Mouse (Mus musculus) neural tube, embryonic 15.5 days (tissue): ENCODE data around the gene Klc1. TPM values are rescaled to one million over a fixed set of nuclear protein-coding genes. Genes with fewer than 3 reads are reported as not detected.

Source experiments
- ATAC-seq: fragments of 200-750 bp; cut with Nextera tagmentation; 2 replicates; pipeline ENCODE4 v1.8.0; 2017; ENCODE audit warnings: mild to moderate bottlenecking, moderate TSS enrichment, moderate library complexity; ENCODE audit not compliant: low FRiP score
- H3K27ac ChIP-seq: fragments of 300-500 bp; sonication (generic); replicated peaks from 2 replicates; pipeline ENCODE4 v1.5.1; 2015; ENCODE audit warnings: mild to moderate bottlenecking, inconsistent platforms
- H3K27me3 ChIP-seq: fragments of 300-500 bp; sonication (generic); replicated peaks from 2 replicates; pipeline ENCODE4 v1.6.1; 2015; ENCODE audit warnings: inconsistent platforms
- H3K36me3 ChIP-seq: fragments of 300-500 bp; sonication (generic); 2 replicates; pipeline ENCODE4 v1.6.1; 2015; ENCODE audit warnings: inconsistent platforms
- H3K4me1 ChIP-seq: fragments of 300-500 bp; sonication (generic); 2 replicates; pipeline ENCODE4 v1.6.1; 2015; ENCODE audit warnings: inconsistent platforms
- H3K4me2 ChIP-seq: fragments of 300-500 bp; sonication (generic); 2 replicates; pipeline ENCODE4 v1.6.1; 2015; ENCODE audit warnings: inconsistent platforms, mild to moderate bottlenecking, moderate library complexity
- H3K4me3 ChIP-seq: fragments of 300-500 bp; sonication (generic); replicated peaks from 2 replicates; pipeline ENCODE4 v1.5.1; 2015; ENCODE audit warnings: mild to moderate bottlenecking, inconsistent platforms
- H3K9ac ChIP-seq: fragments of 300-500 bp; sonication (generic); replicated peaks from 2 replicates; pipeline ENCODE4 v1.6.1; 2015; ENCODE audit warnings: mild to moderate bottlenecking, inconsistent platforms
- H3K9me3 ChIP-seq: fragments of 300-500 bp; sonication (generic); replicated peaks from 2 replicates; pipeline ENCODE4 v1.6.1; 2016; ENCODE audit warnings: inconsistent platforms
- WGBS: fragments of 180-500 bp; shearing (Covaris S2); methylation state at CpG from one replicate; pipeline ENCODE4 v1.1.7; 2015; ENCODE audit warnings: mixed read lengths; 5-methylcytosine and 5-hydroxymethylcytosine counted together
- polyA plus RNA-seq: library from polyadenylated mRNA; unstranded; fragments of >200 nt; fragmentation: Nextera tagmentation; extraction: Ambion mirVana; gene quantifications from 2 replicates; pipeline ENCODE4 v1.2.1, GENCODE M21; 2015

Klc1 gene
- polyA plus RNA-seq, 1 experiment from 2014 or later, result 568 TPM

GRCm38 (mm10) chr12:111845953-111846352 is 87.3 kb downstream of the Klc1 start:
- 89% methylated on average over 4 of the region's 4 CpGs for WGBS
- no peak overlapping the region for H3K4me3 ChIP-seq
- H3K4me2 ChIP-seq, result no peak overlapping the region
- peaks cover 36% of the 10 kb centered on the region for H3K36me3 ChIP-seq
- H3K9ac ChIP-seq, result no peak overlapping the region
- no peaks in the 10 kb centered on the region for H3K27me3 ChIP-seq
- ATAC-seq, result no peak
- no peaks in the 10 kb centered on the region for H3K9me3 ChIP-seq
- no peaks in the 10 kb centered on the region for H3K4me1 ChIP-seq
- H3K27ac ChIP-seq, result no peak overlapping the region

DNA sequence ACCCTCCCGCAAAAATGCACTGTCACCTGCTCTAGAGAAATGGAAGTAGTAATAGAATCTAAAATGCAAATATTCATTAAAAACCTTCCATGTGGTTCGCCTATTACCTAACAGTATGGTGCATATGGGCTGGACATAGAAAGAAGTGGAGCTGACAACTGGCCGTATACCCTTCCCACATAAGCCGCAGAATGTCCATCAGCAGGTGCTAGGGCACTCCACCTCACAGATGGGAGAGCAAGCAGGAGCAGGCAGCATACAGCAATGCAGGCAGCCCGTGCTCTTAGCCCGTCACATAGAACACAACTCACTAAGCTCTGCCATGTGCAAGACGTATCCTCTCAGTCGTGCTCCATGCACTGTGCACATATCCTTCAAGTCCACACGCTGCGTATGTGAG is 88.2 kb downstream of the Klc1 start:
- ATAC-seq, result no peak
- H3K4me1 ChIP-seq, result no peaks in the 10 kb centered on the region
- WGBS, result 91% methylated on average over 10 of the region's 10 CpGs
- H3K9me3 ChIP-seq, result no peaks in the 10 kb centered on the region
- no peak overlapping the region for H3K4me2 ChIP-seq
- H3K36me3 ChIP-seq, result peaks cover 28% of the 10 kb centered on the region
- H3K27ac ChIP-seq, result no peak overlapping the region
- H3K27me3 ChIP-seq, result no peaks in the 10 kb centered on the region
- no peak overlapping the region for H3K4me3 ChIP-seq
- no peak overlapping the region for H3K9ac ChIP-seq

DNA sequence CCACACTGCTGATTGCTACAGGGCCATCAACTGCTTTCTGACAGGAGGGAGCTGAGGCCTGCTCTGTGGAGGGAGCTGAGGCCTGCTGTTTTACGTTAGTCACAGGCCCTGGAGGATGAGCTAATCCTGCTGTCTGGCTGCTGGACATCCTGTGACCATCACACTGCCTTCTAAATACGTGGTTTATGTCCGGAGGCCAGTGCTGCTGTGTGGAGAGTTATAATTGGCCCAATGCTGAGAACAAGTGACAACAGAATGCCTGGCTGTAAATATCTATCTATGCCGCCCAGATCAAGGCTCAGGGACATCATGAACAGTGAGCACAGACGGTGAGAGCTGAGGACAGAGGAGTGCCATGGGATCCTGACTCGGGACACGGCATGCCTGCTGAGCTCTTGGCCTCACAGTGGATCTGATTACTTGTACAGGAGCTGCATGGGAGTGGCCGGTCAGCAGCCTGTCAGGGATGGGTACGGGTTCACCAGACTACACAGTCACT is 89.7 kb downstream of the Klc1 start:
- no peaks in the 10 kb centered on the region for H3K4me1 ChIP-seq
- H3K9ac ChIP-seq, result no peak overlapping the region
- H3K27ac ChIP-seq, result no peak overlapping the region
- no peaks in the 10 kb centered on the region for H3K9me3 ChIP-seq
- no peaks in the 10 kb centered on the region for H3K27me3 ChIP-seq
- no peak overlapping the region for H3K4me2 ChIP-seq
- ATAC-seq, result no peak
- H3K36me3 ChIP-seq, result peaks cover 18% of the 10 kb centered on the region
- no peak overlapping the region for H3K4me3 ChIP-seq
- WGBS, result 69% methylated on average over 9 of the region's 9 CpGs

GRCm38 (mm10) chr12:111851235-111851634 is 92.6 kb downstream of the Klc1 start:
- H3K9ac ChIP-seq, result no peak overlapping the region

DNA sequence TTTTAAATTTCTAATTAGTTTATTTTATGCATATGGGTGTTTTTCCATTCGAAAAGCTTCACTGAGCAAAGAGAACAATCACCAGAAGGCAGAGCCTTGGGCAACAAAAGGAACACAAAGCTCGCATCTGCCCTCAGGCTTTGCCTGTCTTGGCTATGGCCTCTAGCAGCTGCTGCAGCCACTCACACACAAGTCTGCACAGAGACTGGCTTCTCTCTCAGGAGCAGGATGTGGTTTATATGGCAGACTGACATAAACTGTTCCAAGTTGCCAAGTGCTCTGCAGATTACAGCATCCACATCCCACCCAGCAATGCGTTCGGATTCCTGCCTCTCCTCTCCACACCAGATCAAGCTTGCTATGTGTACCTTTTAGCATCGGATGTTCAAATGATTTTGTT is 93.1 kb downstream of the Klc1 start:
- no peak overlapping the region for H3K27ac ChIP-seq
- H3K4me2 ChIP-seq, result no peak overlapping the region
- peaks cover under 1% of the 10 kb centered on the region; the same call in 1 of the 2 replicates for H3K36me3 ChIP-seq
- H3K9me3 ChIP-seq, result no peaks in the 10 kb centered on the region
- ATAC-seq, result no peak
- no peak overlapping the region for H3K4me3 ChIP-seq
- WGBS, result 74% methylated on average over 5 of the region's 5 CpGs
- no peak overlapping the region for H3K9ac ChIP-seq
- no peaks in the 10 kb centered on the region for H3K27me3 ChIP-seq
- H3K4me1 ChIP-seq, result no peaks in the 10 kb centered on the region

More at GRCm38 (mm10) chr12:111851235-111851634, 92.6 kb downstream of the Klc1 start:
- no peak for ATAC-seq
- H3K4me1 ChIP-seq, result no peaks in the 10 kb centered on the region
- H3K9me3 ChIP-seq, result no peaks in the 10 kb centered on the region
- 58% methylated on average over 2 of the region's 2 CpGs for WGBS
- H3K4me3 ChIP-seq, result no peak overlapping the region
- H3K27ac ChIP-seq, result no peak overlapping the region
- no peak overlapping the region for H3K4me2 ChIP-seq
- no peaks in the 10 kb centered on the region for H3K27me3 ChIP-seq
- H3K36me3 ChIP-seq, result no peaks in the 10 kb centered on the region

DNA sequence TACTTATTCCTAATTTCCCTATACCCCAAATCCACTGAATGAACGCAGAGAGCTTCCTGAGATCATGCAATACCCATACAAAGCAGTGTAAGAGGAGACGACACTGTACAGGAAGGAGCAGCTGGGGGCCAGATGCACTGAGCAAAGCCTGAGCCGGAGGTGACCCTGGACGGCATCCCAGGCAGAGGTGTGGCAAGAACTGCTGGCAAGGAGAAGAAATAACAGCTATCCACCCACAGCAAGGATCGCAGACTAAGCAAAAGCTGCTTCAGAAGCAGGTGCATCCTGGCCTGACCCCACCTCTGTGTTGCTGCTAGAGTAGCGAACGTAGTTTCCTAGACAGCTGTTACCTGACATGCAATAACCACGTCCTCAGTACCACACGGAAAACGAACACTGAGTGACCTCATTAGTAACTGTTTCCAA is 94.4 kb downstream of the Klc1 start:
- no peak overlapping the region for H3K4me3 ChIP-seq
- 68% methylated on average over 10 of the region's 10 CpGs for WGBS
- no peak overlapping the region for H3K27ac ChIP-seq
- H3K27me3 ChIP-seq, result no peaks in the 10 kb centered on the region
- H3K9ac ChIP-seq, result no peak overlapping the region
- H3K4me2 ChIP-seq, result no peak overlapping the region
- no peaks in the 10 kb centered on the region for H3K9me3 ChIP-seq
- peaks cover 6% of the 10 kb centered on the region; the same call in 1 of the 2 replicates for H3K36me3 ChIP-seq
- H3K4me1 ChIP-seq, result no peaks in the 10 kb centered on the region
- ATAC-seq, result no peak

DNA sequence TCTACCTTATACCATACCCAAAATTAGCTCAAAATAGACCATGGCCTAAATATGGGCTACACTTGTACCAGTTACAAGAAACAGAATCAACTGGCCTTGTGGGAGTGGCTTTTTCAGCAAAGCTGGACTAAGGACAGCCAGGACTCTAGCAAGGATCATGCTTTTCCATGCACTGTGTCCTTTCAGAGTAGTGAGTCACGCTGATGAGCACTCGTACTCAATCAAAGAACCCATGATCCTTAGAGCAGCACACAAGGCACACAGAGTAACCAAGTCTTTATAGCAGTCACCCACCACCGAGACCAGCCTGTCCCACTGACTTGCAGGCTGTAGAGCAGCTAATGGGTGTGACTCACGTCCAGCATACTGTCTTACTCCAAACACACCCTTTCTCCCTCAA is 94.9 kb downstream of the Klc1 start:
- H3K4me1 ChIP-seq, result no peaks in the 10 kb centered on the region
- no peak overlapping the region for H3K4me3 ChIP-seq
- H3K36me3 ChIP-seq, result peaks cover 10% of the 10 kb centered on the region; the same call in 1 of the 2 replicates
- 72% methylated on average over 4 of the region's 4 CpGs for WGBS
- H3K9me3 ChIP-seq, result no peaks in the 10 kb centered on the region
- no peak overlapping the region for H3K27ac ChIP-seq
- H3K9ac ChIP-seq, result no peak overlapping the region
- ATAC-seq, result no peak
- H3K4me2 ChIP-seq, result no peak overlapping the region
- H3K27me3 ChIP-seq, result no peaks in the 10 kb centered on the region

DNA sequence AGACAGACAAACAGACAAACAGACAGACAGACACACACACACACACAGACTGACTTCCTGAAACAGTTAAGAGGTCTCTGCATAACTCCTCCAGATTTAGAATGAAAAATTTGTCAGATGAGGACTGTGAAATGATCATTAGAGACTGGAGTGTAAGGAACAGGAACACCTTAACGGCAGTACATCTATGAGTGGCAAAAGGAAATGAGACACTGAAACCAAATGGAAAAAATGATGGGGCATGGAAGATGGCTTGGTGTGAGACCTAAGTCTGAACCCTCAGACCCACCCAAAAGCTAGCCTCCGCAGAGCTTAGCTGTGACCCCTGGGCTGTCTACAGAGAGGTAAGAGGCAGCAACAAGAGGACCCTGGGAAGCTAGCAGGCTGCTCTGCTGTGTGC is 96.8 kb downstream of the Klc1 start:
- H3K9me3 ChIP-seq, result no peaks in the 10 kb centered on the region
- H3K4me3 ChIP-seq, result no peak overlapping the region
- no peaks in the 10 kb centered on the region for H3K4me1 ChIP-seq
- ATAC-seq, result no peak
- H3K27me3 ChIP-seq, result no peaks in the 10 kb centered on the region
- peaks cover 16% of the 10 kb centered on the region; the same call in 1 of the 2 replicates for H3K36me3 ChIP-seq
- no peak overlapping the region for H3K9ac ChIP-seq
- 100% methylated on average over 2 of the region's 2 CpGs for WGBS
- no peak overlapping the region for H3K4me2 ChIP-seq
- no peak overlapping the region for H3K27ac ChIP-seq

Other genes with a start within 250 kb of the Klc1 start
- 547 and 548 TPM in 2 replicates for gene Eif5, start 220.8 kb upstream of the Klc1 start, polyA plus RNA-seq
- gene Mark3, start 184.3 kb upstream of the Klc1 start, polyA plus RNA-seq, result 44.4 and 47.0 TPM in 2 replicates
- gene Ckb, start 86.5 kb upstream of the Klc1 start, polyA plus RNA-seq, result 1,500 and 1,731 TPM in 2 replicates
- 9.6 and 10.8 TPM in 2 replicates for gene Trmt61a, start 80.7 kb upstream of the Klc1 start, polyA plus RNA-seq
- gene Bag5, start 45.6 kb upstream of the Klc1 start, polyA plus RNA-seq, result 61.5 and 65.2 TPM in 2 replicates
- 58.5 and 58.8 TPM in 2 replicates for gene Apopt1, start 45.6 kb upstream of the Klc1 start, polyA plus RNA-seq
- gene Xrcc3, start 55.0 kb downstream of the Klc1 start, polyA plus RNA-seq, result 2.5 and 4.6 TPM in 2 replicates
- gene Zfyve21, start 55.3 kb downstream of the Klc1 start, polyA plus RNA-seq, result 39.8 and 64.0 TPM in 2 replicates
- gene Ppp1r13b, start 149.3 kb downstream of the Klc1 start, polyA plus RNA-seq, result 32.1 and 33.5 TPM in 2 replicates
- 809 and 987 TPM in 2 replicates for gene Atp5mpl, start 208.1 kb downstream of the Klc1 start, polyA plus RNA-seq
- gene Tdrd9, start 212.7 kb downstream of the Klc1 start, polyA plus RNA-seq, result 0.18 and 0.37 TPM in 2 replicates
- not detected in 2 replicates for gene Rd3l, start 222.5 kb downstream of the Klc1 start, polyA plus RNA-seq